10 mouse cellular contexts compared by ENCODE assay signal in genomic region chr19:36734308-36735038, GRCm38 (mm10). TPM values are rescaled to one million over a fixed set of nuclear protein-coding genes. Genes with fewer than 3 reads are reported as not detected.
DNase-seq lines count a peak whose midpoint lies in the region; ATAC-seq and TF ChIP-seq lines count a peak whose summit lies in the region.
"Had no signal": no experiment of that assay in that cellular context is flagged by ENCODE, and none has a peak within 500 bp of the region (broad histone marks: within the 10 kb centered on the region; RNA-seq: fewer than 3 reads in every experiment).

No protein-coding gene starts in this region.

- H3K9ac ChIP-seq in intestine, embryonic 14.5 days (ENCODE audit: low read length): no peak overlapping the region
- H3K9ac ChIP-seq in intestine, embryonic 16.5 days (ENCODE audit: low read depth, low read length): no peak overlapping the region
- no peak overlapping the region for H3K9ac ChIP-seq in neural tube, embryonic 13.5 days
- H3K9ac ChIP-seq in limb, embryonic 14.5 days (ENCODE audit: low read depth, low read length, severe bottlenecking): no peak overlapping the region

- H3K27ac ChIP-seq in intestine, embryonic 14.5 days (ENCODE audit: low read depth): no peak overlapping the region
- H3K27ac ChIP-seq in intestine, embryonic 16.5 days (ENCODE audit: low read length): no peak overlapping the region
- no peak overlapping the region for H3K27ac ChIP-seq in neural tube, embryonic 13.5 days (replicated peaks)
- no peak overlapping the region for H3K27ac ChIP-seq in limb, embryonic 14.5 days (replicated peaks; ENCODE audit: low read depth, low read length)

- no peaks in the 10 kb centered on the region for H3K27me3 ChIP-seq in intestine, embryonic 14.5 days (replicated peaks; ENCODE audit: control insufficient read depth, insufficient read depth, low read length)
- H3K27me3 ChIP-seq in intestine, embryonic 16.5 days (replicated peaks; ENCODE audit: control insufficient read depth, insufficient read depth, low read length): no peaks in the 10 kb centered on the region
- H3K27me3 ChIP-seq in neural tube, embryonic 13.5 days: 0 out of 2 replicates have a peak, but pooled peaks cover 3% of the 10 kb centered on the region
- no peaks in the 10 kb centered on the region for H3K27me3 ChIP-seq in limb, embryonic 14.5 days (ENCODE audit: control insufficient read depth, insufficient read depth, low read length)

- no peak for ATAC-seq in intestine, embryonic 14.5 days (replicated peaks; ENCODE audit: low FRiP score, low TSS enrichment, low read depth)
- no peak for ATAC-seq in intestine, embryonic 16.5 days
- no peak for ATAC-seq in neural tube, embryonic 13.5 days (ENCODE audit: low read depth)
- ATAC-seq in limb, embryonic 14.5 days (ENCODE audit: low FRiP score, low read depth): no peak

- DNase-seq in intestine, embryonic 14.5 days (ENCODE audit: low spot score): no peak
- no peak for DNase-seq in neural tube, embryonic 10.5 days (ENCODE audit: extremely low spot score, low spot score)
- DNase-seq in limb, embryonic 14.5 days (ENCODE audit: low spot score): peak; percentile 47
- DNase-seq in ovary, postnatal 14 days (ENCODE audit: low spot score): no peak
- no peak for DNase-seq in cerebellum, adult 11-12 months
- DNase-seq: kidney, postnatal 14 days had no signal

- H3K4me1 ChIP-seq in intestine, embryonic 14.5 days (replicated peaks; ENCODE audit: control insufficient read depth, insufficient read depth, low read length): peaks cover 6% of the 10 kb centered on the region; the same call in 1 of the 2 replicates
- 0 out of 2 replicates have a peak, but pooled peaks cover 2% of the 10 kb centered on the region for H3K4me1 ChIP-seq in intestine, embryonic 16.5 days (ENCODE audit: control insufficient read depth, insufficient read depth, low read length)
- H3K4me1 ChIP-seq in neural tube, embryonic 13.5 days (replicated peaks): peaks cover 10% of the 10 kb centered on the region; the same call in 1 of the 2 replicates
- H3K4me1 ChIP-seq in limb, embryonic 14.5 days (ENCODE audit: control insufficient read depth, insufficient read depth, low read length): no peaks in the 10 kb centered on the region

- WGBS in intestine, embryonic 14.5 days: 72% methylated on average over 10 of the region's 10 CpGs
- WGBS in intestine, embryonic 16.5 days: 72% methylated on average over 10 of the region's 10 CpGs
- WGBS in neural tube, embryonic 13.5 days: 82% methylated on average over 10 of the region's 10 CpGs
- 72% methylated on average over 10 of the region's 10 CpGs for WGBS in limb, embryonic 14.5 days

- no peak overlapping the region for H3K4me3 ChIP-seq in intestine, embryonic 14.5 days (ENCODE audit: low read depth, low read length)
- no peak overlapping the region for H3K4me3 ChIP-seq in intestine, embryonic 16.5 days (ENCODE audit: low read length)
- no peak overlapping the region for H3K4me3 ChIP-seq in neural tube, embryonic 13.5 days
- 0 out of 2 replicates have a peak overlapping the region, but pooled peaks have one; percentile 4 for H3K4me3 ChIP-seq in limb, embryonic 14.5 days (replicated peaks; ENCODE audit: low read length)
- H3K4me3 ChIP-seq: erythroblast, embryonic 14.5 days; myocyte had no signal

- H3K4me2 ChIP-seq in intestine, embryonic 14.5 days (ENCODE audit: low read length): peak overlapping the region; percentile 11; the same call in 1 of the 2 replicates
- no peak overlapping the region; the same call in 1 of the 2 replicates for H3K4me2 ChIP-seq in intestine, embryonic 16.5 days (ENCODE audit: low read depth, low read length)
- H3K4me2 ChIP-seq in neural tube, embryonic 13.5 days: peak overlapping the region; percentile 75
- peak overlapping the region; percentile 11; the same call in 1 of the 2 replicates for H3K4me2 ChIP-seq in limb, embryonic 14.5 days (replicated peaks; ENCODE audit: low read depth, low read length, severe bottlenecking)

- no peak for TF ChIP-seq POLR2A in limb, embryonic 14.5 days (IDR thresholded peaks at IDR 0.05; ENCODE audit: borderline replicate concordance, extremely low read depth, insufficient read depth, insufficient read length)

- H3K9me3 ChIP-seq in intestine, embryonic 14.5 days (ENCODE audit: control insufficient read depth, low read length): 0 out of 2 replicates have a peak, but pooled peaks cover 2% of the 10 kb centered on the region
- H3K9me3 ChIP-seq in intestine, embryonic 16.5 days (ENCODE audit: control insufficient read depth, low read length): no peaks in the 10 kb centered on the region
- H3K9me3 ChIP-seq in neural tube, embryonic 13.5 days: no peaks in the 10 kb centered on the region
- H3K9me3 ChIP-seq in limb, embryonic 14.5 days (ENCODE audit: control insufficient read depth, low read length): no peaks in the 10 kb centered on the region

- H3K36me3 ChIP-seq in intestine, embryonic 14.5 days (ENCODE audit: control insufficient read depth, insufficient read depth, low read length): peaks cover 17% of the 10 kb centered on the region
- H3K36me3 ChIP-seq in intestine, embryonic 16.5 days (ENCODE audit: control insufficient read depth, insufficient read depth, low read length): peaks cover 20% of the 10 kb centered on the region
- H3K36me3 ChIP-seq in neural tube, embryonic 13.5 days: peaks cover 5% of the 10 kb centered on the region; the same call in 1 of the 2 replicates
- peaks cover 19% of the 10 kb centered on the region; the same call in 1 of the 2 replicates for H3K36me3 ChIP-seq in limb, embryonic 14.5 days (ENCODE audit: control insufficient read depth, insufficient read depth, low read length)

RNA-seq across cellular contexts. Expression of gene Ppp1r3c, which starts 2.0 kb away (rescaled TPM):
- polyA plus RNA-seq in intestine, embryonic 14.5 days (2014; fragmentation: Nextera tagmentation; extraction: Ambion mirVana): 10.0 and 11.7 TPM in 2 replicates
- 10.3 and 10.5 TPM in 2 replicates for polyA plus RNA-seq in intestine, embryonic 16.5 days (2015; fragmentation: Nextera tagmentation; extraction: Ambion mirVana)
- polyA plus RNA-seq in neural tube, embryonic 13.5 days (2015; fragmentation: Nextera tagmentation; extraction: Ambion mirVana): 9.6 and 10.2 TPM in 2 replicates
- polyA plus RNA-seq in limb, embryonic 14.5 days (2012; rRNA removed): 10.5 and 12.6 TPM in 2 replicates
- 16.4 and 19.0 TPM in 2 replicates for polyA plus RNA-seq in limb, embryonic 14.5 days (2014; fragmentation: Nextera tagmentation; extraction: Ambion mirVana)
- polyA plus RNA-seq: erythroblast, embryonic 14.5 days; myocyte had no signal
